Mouse (Mus musculus): ENCODE measurements around the gene Crmp1. TPM values are rescaled to one million over a fixed set of nuclear protein-coding genes. Genes with fewer than 3 reads are reported as not detected.

The Crmp1 gene
- polyA plus RNA-seq, 1 experiment = 207 TPM

GRCm38 (mm10) chr5:37248870-37249269 lies 7.1 kb downstream of the Crmp1 start:
- no peak overlapping the region for H3K4me3 ChIP-seq (replicated peaks; ENCODE audit: insufficient read depth, low read depth, low read length)
- DNase-seq = no peak
- TF ChIP-seq POLR2A (IDR thresholded peaks at IDR 0.05; ENCODE audit: borderline replicate concordance, insufficient read depth, low read length) (no peak), CTCF (IDR thresholded peaks at IDR 0.05; ENCODE audit: borderline replicate concordance, insufficient read depth, low read depth, low read length) (no peak)
- WGBS = 80% methylated on average over 3 of the region's 3 CpGs
- H3K4me1 ChIP-seq (ENCODE audit: control insufficient read depth, insufficient read depth, low read length) = peaks cover 53% of the 10 kb centered on the region
- no peaks in the 10 kb centered on the region for H3K27me3 ChIP-seq (ENCODE audit: control insufficient read depth, insufficient read depth, low read length)
- peak overlapping the region; percentile 79; the same call in 1 of the 2 replicates for H3K27ac ChIP-seq (ENCODE audit: insufficient read depth, low read length)

GRCm38 (mm10) chr5:37251596-37251995 lies 9.9 kb downstream of the Crmp1 start:
- H3K4me1 ChIP-seq (ENCODE audit: control insufficient read depth, insufficient read depth, low read length) = peaks cover 67% of the 10 kb centered on the region
- no peak overlapping the region for H3K4me3 ChIP-seq (replicated peaks; ENCODE audit: insufficient read depth, low read depth, low read length)
- DNase-seq = no peak
- H3K27me3 ChIP-seq (ENCODE audit: control insufficient read depth, insufficient read depth, low read length) = no peaks in the 10 kb centered on the region
- H3K27ac ChIP-seq (ENCODE audit: insufficient read depth, low read length) = no peak overlapping the region
- 64% methylated on average over 3 of the region's 3 CpGs for WGBS
- TF ChIP-seq CTCF (IDR thresholded peaks at IDR 0.05; ENCODE audit: borderline replicate concordance, insufficient read depth, low read depth, low read length) (no peak), POLR2A (IDR thresholded peaks at IDR 0.05; ENCODE audit: borderline replicate concordance, insufficient read depth, low read length) (no peak)

GRCm38 (mm10) chr5:37252101-37252804 lies 10.5 kb downstream of the Crmp1 start:
- no peak for TF ChIP-seq CTCF (IDR thresholded peaks at IDR 0.05; ENCODE audit: borderline replicate concordance, insufficient read depth, low read depth, low read length)
- no peak for TF ChIP-seq POLR2A (IDR thresholded peaks at IDR 0.05; ENCODE audit: borderline replicate concordance, insufficient read depth, low read length)
- H3K27ac ChIP-seq (ENCODE audit: insufficient read depth, low read length) = no peak overlapping the region
- WGBS = 42% methylated on average over 9 of the region's 9 CpGs
- no peaks in the 10 kb centered on the region for H3K27me3 ChIP-seq (ENCODE audit: control insufficient read depth, insufficient read depth, low read length)
- no peak overlapping the region for H3K4me3 ChIP-seq (replicated peaks; ENCODE audit: insufficient read depth, low read depth, low read length)
- DNase-seq = no peak
- peaks cover 72% of the 10 kb centered on the region for H3K4me1 ChIP-seq (ENCODE audit: control insufficient read depth, insufficient read depth, low read length)

- DNase-seq = peak; percentile 50 to 63
- Histone ChIP-seq H3K4me3 (replicated peaks; ENCODE audit: insufficient read depth, low read depth, low read length) (no peak overlapping the region), H3K4me1 (ENCODE audit: control insufficient read depth, insufficient read depth, low read length) (peaks cover 66% of the 10 kb centered on the region), H3K27me3 (ENCODE audit: control insufficient read depth, insufficient read depth, low read length) (no peaks in the 10 kb centered on the region), H3K27ac (ENCODE audit: insufficient read depth, low read length) (no peak overlapping the region; the same call in 1 of the 2 replicates)
- TF ChIP-seq POLR2A (IDR thresholded peaks at IDR 0.05; ENCODE audit: borderline replicate concordance, insufficient read depth, low read length) = no peak
- TF ChIP-seq CTCF (IDR thresholded peaks at IDR 0.05; ENCODE audit: borderline replicate concordance, insufficient read depth, low read depth, low read length) = no peak
- 9% methylated on average over 4 of the region's 4 CpGs for WGBS
Observed at GRCm38 (mm10) chr5:37254523-37254922, 12.8 kb downstream of the Crmp1 start.

- 73% methylated on average over 7 of the region's 7 CpGs for WGBS
- TF ChIP-seq POLR2A (IDR thresholded peaks at IDR 0.05; ENCODE audit: borderline replicate concordance, insufficient read depth, low read length) = no peak
- TF ChIP-seq CTCF (IDR thresholded peaks at IDR 0.05; ENCODE audit: borderline replicate concordance, insufficient read depth, low read depth, low read length) = no peak
- no peak overlapping the region for H3K4me3 ChIP-seq (replicated peaks; ENCODE audit: insufficient read depth, low read depth, low read length)
- no peaks in the 10 kb centered on the region for H3K27me3 ChIP-seq (ENCODE audit: control insufficient read depth, insufficient read depth, low read length)
- no peak overlapping the region for H3K27ac ChIP-seq (ENCODE audit: insufficient read depth, low read length)
- no peak for DNase-seq
- peaks cover 50% of the 10 kb centered on the region for H3K4me1 ChIP-seq (ENCODE audit: control insufficient read depth, insufficient read depth, low read length)
Observed at GRCm38 (mm10) chr5:37256823-37257222, 15.1 kb downstream of the Crmp1 start.

GRCm38 (mm10) chr5:37257243-37257642 lies 15.5 kb downstream of the Crmp1 start:
- no peak overlapping the region for H3K4me3 ChIP-seq (replicated peaks; ENCODE audit: insufficient read depth, low read depth, low read length)
- WGBS = 67% methylated on average over 5 of the region's 5 CpGs
- TF ChIP-seq CTCF (IDR thresholded peaks at IDR 0.05; ENCODE audit: borderline replicate concordance, insufficient read depth, low read depth, low read length) = no peak
- TF ChIP-seq POLR2A (IDR thresholded peaks at IDR 0.05; ENCODE audit: borderline replicate concordance, insufficient read depth, low read length) = no peak
- no peak for DNase-seq
- H3K4me1 ChIP-seq (ENCODE audit: control insufficient read depth, insufficient read depth, low read length) = peaks cover 48% of the 10 kb centered on the region
- H3K27me3 ChIP-seq (ENCODE audit: control insufficient read depth, insufficient read depth, low read length) = no peaks in the 10 kb centered on the region
- H3K27ac ChIP-seq (ENCODE audit: insufficient read depth, low read length) = no peak overlapping the region

GRCm38 (mm10) chr5:37261734-37262133 lies 20.0 kb downstream of the Crmp1 start:
- Histone ChIP-seq H3K4me1 (ENCODE audit: control insufficient read depth, insufficient read depth, low read length) (peaks cover 39% of the 10 kb centered on the region), H3K27me3 (ENCODE audit: control insufficient read depth, insufficient read depth, low read length) (no peaks in the 10 kb centered on the region), H3K27ac (ENCODE audit: insufficient read depth, low read length) (no peak overlapping the region), H3K4me3 (replicated peaks; ENCODE audit: insufficient read depth, low read depth, low read length) (no peak overlapping the region)
- DNase-seq = no peak
- 34% methylated on average over 5 of the region's 5 CpGs for WGBS
- TF ChIP-seq CTCF (IDR thresholded peaks at IDR 0.05; ENCODE audit: borderline replicate concordance, insufficient read depth, low read depth, low read length) (no peak), POLR2A (IDR thresholded peaks at IDR 0.05; ENCODE audit: borderline replicate concordance, insufficient read depth, low read length) (no peak)

GRCm38 (mm10) chr5:37263816-37264215 lies 22.1 kb downstream of the Crmp1 start:
- DNase-seq = no peak
- 65% methylated on average over 6 of the region's 6 CpGs for WGBS
- H3K27me3 ChIP-seq (ENCODE audit: control insufficient read depth, insufficient read depth, low read length) = no peaks in the 10 kb centered on the region
- no peak for TF ChIP-seq CTCF (IDR thresholded peaks at IDR 0.05; ENCODE audit: borderline replicate concordance, insufficient read depth, low read depth, low read length)
- no peak for TF ChIP-seq POLR2A (IDR thresholded peaks at IDR 0.05; ENCODE audit: borderline replicate concordance, insufficient read depth, low read length)
- H3K4me1 ChIP-seq (ENCODE audit: control insufficient read depth, insufficient read depth, low read length) = peaks cover 30% of the 10 kb centered on the region
- H3K4me3 ChIP-seq (replicated peaks; ENCODE audit: insufficient read depth, low read depth, low read length) = no peak overlapping the region
- no peak overlapping the region for H3K27ac ChIP-seq (ENCODE audit: insufficient read depth, low read length)
